Mouse (Mus musculus): ENCODE results near the gene Pitpnm3. TPM values are rescaled to one million over a fixed set of nuclear protein-coding genes. Genes with fewer than 3 reads are reported as not detected.
"Not testable (repeated sequence)": the region's sequence is repeated elsewhere in the genome, so short reads cannot be mapped to it uniquely, and the experiment has no call there.

Gene Pitpnm3
- polyA plus RNA-seq (2015; fragmentation: Nextera tagmentation; extraction: Ambion mirVana), result 0.05 and 0.14 TPM in 2 replicates

GRCm38 (mm10) chr11:72135383-72136158 is at the start of gene Pitpnm3:
Gene Pitpnm3, minus strand, starts transcription at chr11:72135778.
- DNase-seq (ENCODE audit: low spot score), result no peak

GRCm38 (mm10) chr11:72184252-72184651 is 48.7 kb upstream of the Pitpnm3 start:
- DNase-seq (ENCODE audit: low spot score), result no peak

GRCm38 (mm10) chr11:72181136-72181535 is 45.6 kb upstream of the Pitpnm3 start:
- no peak for DNase-seq (ENCODE audit: low spot score)

- DNase-seq (ENCODE audit: low spot score), result no peak
Observed at GRCm38 (mm10) chr11:72180556-72180955, 45.0 kb upstream of the Pitpnm3 start.

GRCm38 (mm10) chr11:72176553-72176952 is 41.0 kb upstream of the Pitpnm3 start:
- no peak for DNase-seq (ENCODE audit: low spot score)

- no peak for DNase-seq (ENCODE audit: low spot score)
Observed at GRCm38 (mm10) chr11:72175966-72176365, 40.4 kb upstream of the Pitpnm3 start.

- DNase-seq (ENCODE audit: low spot score), result no peak
Observed at GRCm38 (mm10) chr11:72174721-72175120, 39.1 kb upstream of the Pitpnm3 start.

- DNase-seq (ENCODE audit: low spot score), result no peak
Observed at GRCm38 (mm10) chr11:72173506-72173905, 37.9 kb upstream of the Pitpnm3 start.

GRCm38 (mm10) chr11:72171906-72172305 is 36.3 kb upstream of the Pitpnm3 start:
- DNase-seq (ENCODE audit: low spot score), result not testable (repeated sequence)

- DNase-seq (ENCODE audit: low spot score), result no peak
Observed at GRCm38 (mm10) chr11:72169871-72170270, 34.3 kb upstream of the Pitpnm3 start.

- DNase-seq (ENCODE audit: low spot score), result no peak
Observed at GRCm38 (mm10) chr11:72163198-72163597, 27.6 kb upstream of the Pitpnm3 start.

- no peak for DNase-seq (ENCODE audit: low spot score)
Observed at GRCm38 (mm10) chr11:72156624-72157023, 21.0 kb upstream of the Pitpnm3 start.

- DNase-seq (ENCODE audit: low spot score), result no peak
Observed at GRCm38 (mm10) chr11:72155981-72156428, 20.4 kb upstream of the Pitpnm3 start.

- no peak for DNase-seq (ENCODE audit: low spot score)
Observed at GRCm38 (mm10) chr11:72155186-72155980, 19.8 kb upstream of the Pitpnm3 start.

GRCm38 (mm10) chr11:72153122-72153862 is 17.7 kb upstream of the Pitpnm3 start:
- no peak for DNase-seq (ENCODE audit: low spot score)

- DNase-seq (ENCODE audit: low spot score), result no peak
Observed at GRCm38 (mm10) chr11:72151120-72151519, 15.5 kb upstream of the Pitpnm3 start.

GRCm38 (mm10) chr11:72147910-72148309 is 12.3 kb upstream of the Pitpnm3 start:
- DNase-seq (ENCODE audit: low spot score), result no peak

GRCm38 (mm10) chr11:72145877-72146248 is 10.3 kb upstream of the Pitpnm3 start:
- DNase-seq (ENCODE audit: low spot score), result no peak

GRCm38 (mm10) chr11:72145182-72145876 is 9.8 kb upstream of the Pitpnm3 start:
- peak; percentile 44 for DNase-seq (ENCODE audit: low spot score)

GRCm38 (mm10) chr11:72142889-72143288 is 7.3 kb upstream of the Pitpnm3 start:
- peak; percentile 4 for DNase-seq (ENCODE audit: low spot score)

GRCm38 (mm10) chr11:72140198-72140597 is 4.6 kb upstream of the Pitpnm3 start:
- DNase-seq (ENCODE audit: low spot score), result no peak
